Mouse (Mus musculus): Measurements from ENCODE around the gene Trib3.

GRCm38 (mm10) chr2:152324842-152325241, 19.0 kb downstream of the Trib3 start:
- TF ChIP-seq CTCF (conservative IDR thresholded peaks at IDR 0.05; ENCODE audit: low read length) (no peak), POU5F1 (IDR thresholded peaks at IDR 0.05; ENCODE audit: borderline replicate concordance, low read length) (no peak), NANOG (IDR thresholded peaks at IDR 0.05; ENCODE audit: borderline replicate concordance, low read length) (no peak)
